Mouse (Mus musculus): ENCODE measurements around the gene Cdc37l1. TPM values are rescaled to one million over a fixed set of nuclear protein-coding genes. Genes with fewer than 3 reads are reported as not detected.
"Not testable (repeated sequence)": the region's sequence is repeated elsewhere in the genome, so short reads cannot be mapped to it uniquely, and the experiment has no call there.

Gene Cdc37l1
- polyA plus RNA-seq, 1 experiment from 2014 or later: 18.1 TPM

DNA sequence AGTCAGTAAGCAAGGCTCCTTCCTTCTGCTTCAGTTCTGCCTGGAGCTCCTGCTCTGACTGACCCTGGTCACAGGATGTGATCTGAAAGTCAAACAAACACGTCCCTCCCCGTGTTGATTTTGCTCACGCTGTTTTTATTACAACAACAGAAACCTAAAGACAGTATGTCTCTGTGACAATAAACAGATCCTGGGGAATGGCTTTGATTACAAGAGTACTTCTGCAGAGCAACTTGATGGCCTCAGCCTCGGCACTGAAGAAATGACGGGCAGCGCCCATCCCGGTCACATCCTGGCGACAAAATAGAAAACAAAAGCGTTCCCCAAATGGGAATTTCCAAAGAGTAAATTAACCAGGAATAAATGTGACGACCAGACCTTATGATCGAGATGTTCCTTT is 19.9 kb upstream of the Cdc37l1 start:
- no peak overlapping the region for H3K9ac ChIP-seq
- H3K9me3 ChIP-seq (replicated peaks): no peaks in the 10 kb centered on the region
- no peak overlapping the region for H3K4me3 ChIP-seq
- no peak for ATAC-seq
- H3K27ac ChIP-seq: no peak overlapping the region
- peaks cover 18% of the 10 kb centered on the region for H3K27me3 ChIP-seq (replicated peaks)
- H3K4me2 ChIP-seq: no peak overlapping the region
- 68% methylated on average over 11 of the region's 11 CpGs for WGBS (ENCODE audit: insufficient replicate concordance)
- H3K36me3 ChIP-seq: no peaks in the 10 kb centered on the region
- H3K4me1 ChIP-seq: peaks cover 4% of the 10 kb centered on the region; the same call in 1 of the 2 replicates

GRCm38 (mm10) chr19:28974862-28975611 is 15.1 kb upstream of the Cdc37l1 start:
- ATAC-seq: peak; percentile 54; the same call in 1 of the 2 replicates
- Histone ChIP-seq H3K27me3 (replicated peaks) (peaks cover 18% of the 10 kb centered on the region), H3K9me3 (replicated peaks) (no peaks in the 10 kb centered on the region), H3K27ac (no peak overlapping the region), H3K4me2 (peak overlapping the region; percentile 68), H3K4me1 (peaks cover 5% of the 10 kb centered on the region; the same call in 1 of the 2 replicates), H3K9ac (0 out of 2 replicates have a peak overlapping the region, but pooled peaks have one; percentile 40), H3K36me3 (no peaks in the 10 kb centered on the region), H3K4me3 (peak overlapping the region; percentile 43)
- WGBS (ENCODE audit: insufficient replicate concordance): 15% methylated on average over 35 of the region's 35 CpGs

DNA sequence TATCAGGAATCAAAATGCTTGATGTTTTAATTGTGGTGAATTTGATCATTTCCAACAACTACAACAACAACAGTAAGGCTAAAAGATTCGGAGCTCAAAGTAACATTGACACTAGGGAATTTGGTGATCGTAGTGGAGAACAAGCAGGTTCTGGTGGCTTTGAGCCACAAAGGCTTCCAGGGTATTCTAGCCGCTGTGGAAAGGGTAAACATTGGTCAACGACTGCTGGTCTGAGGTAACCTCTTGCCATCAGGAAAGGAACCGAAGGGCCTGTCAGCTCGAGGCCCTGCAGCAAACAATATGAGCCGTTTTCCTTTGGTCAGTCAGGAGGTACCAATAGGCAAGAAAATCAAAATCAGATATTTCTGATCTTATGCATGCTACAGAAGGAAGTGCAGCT is 7.5 kb upstream of the Cdc37l1 start:
- ATAC-seq: no peak
- H3K27me3 ChIP-seq (replicated peaks): peaks cover 10% of the 10 kb centered on the region; the same call in 1 of the 2 replicates
- no peaks in the 10 kb centered on the region for H3K4me1 ChIP-seq
- H3K9ac ChIP-seq: no peak overlapping the region
- H3K4me2 ChIP-seq: no peak overlapping the region
- no peaks in the 10 kb centered on the region for H3K9me3 ChIP-seq (replicated peaks)
- 54% methylated on average over 7 of the region's 7 CpGs for WGBS (ENCODE audit: insufficient replicate concordance)
- H3K36me3 ChIP-seq: no peaks in the 10 kb centered on the region
- no peak overlapping the region for H3K27ac ChIP-seq
- H3K4me3 ChIP-seq: no peak overlapping the region

DNA sequence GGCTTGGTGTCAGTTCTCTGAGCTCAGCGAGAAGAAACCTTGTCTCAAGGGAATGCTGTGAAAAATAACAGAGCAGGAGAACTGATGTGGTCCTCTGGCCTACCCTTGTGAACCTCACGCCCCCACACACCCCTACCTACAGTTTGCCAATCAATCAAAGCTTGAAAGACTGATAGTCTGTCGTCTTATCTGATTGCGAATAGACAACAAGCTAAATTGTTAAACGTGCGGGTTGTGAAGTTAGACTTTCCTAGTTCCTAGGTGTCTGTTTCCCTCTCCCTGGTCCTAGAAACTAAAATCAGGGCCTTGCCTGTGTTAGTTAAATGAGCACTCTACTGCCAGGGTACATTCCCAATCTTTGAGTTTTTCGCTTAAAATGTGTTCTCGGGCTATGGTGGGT is 637 bp upstream of the Cdc37l1 start:
- 44% methylated on average over 8 of the region's 8 CpGs for WGBS (ENCODE audit: insufficient replicate concordance)
- H3K36me3 ChIP-seq: peaks cover 18% of the 10 kb centered on the region
- peak overlapping the region; percentile 93 for H3K4me3 ChIP-seq
- H3K9ac ChIP-seq: peak overlapping the region; percentile 95
- H3K9me3 ChIP-seq (replicated peaks): no peaks in the 10 kb centered on the region
- H3K27me3 ChIP-seq (replicated peaks): peaks cover 10% of the 10 kb centered on the region; the same call in 1 of the 2 replicates
- peaks cover 15% of the 10 kb centered on the region for H3K4me1 ChIP-seq
- ATAC-seq: no peak
- H3K4me2 ChIP-seq: peak overlapping the region; percentile 93
- H3K27ac ChIP-seq: peak overlapping the region; percentile 83; the same call in 1 of the 2 replicates

DNA sequence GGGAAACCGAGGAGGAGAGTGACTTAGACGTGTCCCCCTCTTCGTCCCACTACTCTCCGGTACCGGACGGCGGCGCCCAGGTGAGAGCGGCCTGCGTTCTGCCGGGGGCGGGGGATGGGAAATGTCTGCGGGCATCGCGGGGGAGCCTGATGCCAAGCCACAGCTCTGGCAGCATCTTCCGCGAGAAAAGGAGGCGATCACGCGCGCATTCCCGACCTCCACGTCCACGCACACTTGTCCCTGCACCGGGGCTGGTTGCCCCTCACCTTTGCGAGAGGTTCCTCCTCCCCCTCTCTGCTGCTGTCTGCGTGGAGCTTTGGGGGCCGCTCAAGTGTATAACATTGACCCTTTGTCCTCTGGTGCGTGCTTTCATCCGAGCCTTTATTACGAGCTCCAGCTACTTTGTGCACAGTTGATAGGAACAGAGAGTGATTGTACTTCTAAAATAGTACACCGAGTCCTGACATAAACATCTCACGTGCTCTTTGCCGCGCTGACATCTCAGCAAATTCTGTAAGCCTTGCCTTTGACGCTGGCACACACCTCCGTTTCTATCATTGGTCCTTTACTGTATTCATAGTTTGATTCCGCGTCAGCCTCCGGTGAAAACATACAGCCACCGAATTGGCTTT is 554 bp downstream of the Cdc37l1 start:
- Histone ChIP-seq H3K4me2 (peak overlapping the region; percentile 93), H3K9ac (peak overlapping the region; percentile 95), H3K4me1 (peaks cover 15% of the 10 kb centered on the region), H3K36me3 (peaks cover 30% of the 10 kb centered on the region), H3K4me3 (peak overlapping the region; percentile 93), H3K9me3 (replicated peaks) (no peaks in the 10 kb centered on the region), H3K27me3 (replicated peaks) (peaks cover 10% of the 10 kb centered on the region; the same call in 1 of the 2 replicates), H3K27ac (peak overlapping the region; percentile 83)
- WGBS (ENCODE audit: insufficient replicate concordance): under 1% methylated on average over 37 of the region's 41 CpGs
- peak; percentile 70 for ATAC-seq

GRCm38 (mm10) chr19:28991391-28991790 is 1.2 kb downstream of the Cdc37l1 start:
- H3K4me3 ChIP-seq: peak overlapping the region; percentile 93
- H3K9ac ChIP-seq: peak overlapping the region; percentile 95
- peak overlapping the region; percentile 93 for H3K4me2 ChIP-seq
- peaks cover 37% of the 10 kb centered on the region for H3K36me3 ChIP-seq
- peak overlapping the region; percentile 83; the same call in 1 of the 2 replicates for H3K27ac ChIP-seq
- H3K27me3 ChIP-seq (replicated peaks): peaks cover 9% of the 10 kb centered on the region; the same call in 1 of the 2 replicates
- ATAC-seq: no peak
- H3K9me3 ChIP-seq (replicated peaks): no peaks in the 10 kb centered on the region
- peaks cover 15% of the 10 kb centered on the region for H3K4me1 ChIP-seq
- 54% methylated on average over 5 of the region's 5 CpGs for WGBS (ENCODE audit: insufficient replicate concordance)

GRCm38 (mm10) chr19:28994870-28995269 is 4.7 kb downstream of the Cdc37l1 start:
- Histone ChIP-seq H3K4me3 (no peak overlapping the region), H3K36me3 (peaks cover 54% of the 10 kb centered on the region), H3K9ac (no peak overlapping the region), H3K4me2 (no peak overlapping the region), H3K27me3 (replicated peaks) (no peaks in the 10 kb centered on the region), H3K4me1 (peaks cover 9% of the 10 kb centered on the region), H3K9me3 (replicated peaks) (no peaks in the 10 kb centered on the region), H3K27ac (no peak overlapping the region)
- WGBS (ENCODE audit: insufficient replicate concordance): 87% methylated on average over 7 of the region's 7 CpGs
- no peak for ATAC-seq

DNA sequence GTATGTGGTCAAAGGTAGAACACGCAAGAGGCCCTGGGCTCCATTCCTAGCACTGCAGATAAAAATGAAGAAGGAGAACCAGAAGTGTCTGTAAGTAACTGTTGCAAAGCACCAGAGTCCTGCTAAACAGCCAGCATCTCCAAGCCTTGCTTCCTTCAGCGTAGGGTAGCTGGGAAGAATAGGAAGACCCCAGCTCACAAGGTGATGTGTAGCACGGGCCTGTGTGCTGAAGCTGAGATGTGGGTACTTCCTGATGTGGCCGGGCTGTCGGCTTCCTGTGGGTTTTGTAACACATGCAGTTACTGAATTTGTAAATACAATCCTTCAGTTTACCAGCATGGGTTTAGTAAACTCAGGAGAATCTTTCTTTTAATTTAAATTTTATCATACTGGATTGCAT is 5.2 kb downstream of the Cdc37l1 start:
- H3K4me1 ChIP-seq: peaks cover 9% of the 10 kb centered on the region
- ATAC-seq: no peak
- no peak overlapping the region for H3K9ac ChIP-seq
- H3K36me3 ChIP-seq: peaks cover 59% of the 10 kb centered on the region
- no peaks in the 10 kb centered on the region for H3K9me3 ChIP-seq (replicated peaks)
- no peaks in the 10 kb centered on the region for H3K27me3 ChIP-seq (replicated peaks)
- no peak overlapping the region for H3K4me2 ChIP-seq
- no peak overlapping the region for H3K4me3 ChIP-seq
- WGBS (ENCODE audit: insufficient replicate concordance): 58% methylated on average over 5 of the region's 5 CpGs
- no peak overlapping the region for H3K27ac ChIP-seq

DNA sequence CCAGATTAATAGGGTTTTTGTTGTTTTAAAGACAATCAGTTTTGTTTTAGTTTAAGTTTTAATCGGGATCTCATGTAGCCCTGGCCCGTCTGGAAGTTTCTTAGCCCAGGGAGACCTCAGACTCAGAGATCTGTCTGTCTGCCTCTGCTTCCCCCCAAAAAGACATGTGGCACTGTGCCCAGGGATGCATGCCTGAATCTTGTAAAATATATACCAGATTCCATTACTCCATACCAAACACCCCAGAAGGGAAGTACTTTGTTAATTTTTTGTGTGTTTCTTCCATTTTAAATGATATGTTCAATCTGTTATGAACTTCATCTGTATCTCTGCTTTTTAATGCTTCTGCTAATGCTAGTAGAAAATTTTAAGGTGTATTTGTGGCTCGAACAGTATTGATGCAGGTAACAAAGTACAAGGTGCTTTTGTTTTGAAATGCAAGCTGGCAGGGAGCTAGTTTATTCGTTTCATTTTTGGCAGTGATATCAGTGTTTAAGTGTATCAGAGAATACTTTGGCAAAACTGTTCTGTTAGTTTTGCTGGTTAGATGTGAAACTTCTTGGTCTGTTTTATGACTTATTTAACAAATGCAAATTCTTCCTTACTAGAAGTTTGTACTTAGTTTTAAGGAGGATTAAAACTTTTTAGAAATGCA is 8.0 kb downstream of the Cdc37l1 start:
- Histone ChIP-seq H3K36me3 (peaks cover 79% of the 10 kb centered on the region), H3K4me3 (no peak overlapping the region), H3K9me3 (replicated peaks) (no peaks in the 10 kb centered on the region), H3K4me2 (no peak overlapping the region), H3K4me1 (no peaks in the 10 kb centered on the region), H3K27ac (no peak overlapping the region), H3K9ac (no peak overlapping the region), H3K27me3 (replicated peaks) (no peaks in the 10 kb centered on the region)
- no peak for ATAC-seq
- 78% methylated on average over 4 of the region's 4 CpGs for WGBS (ENCODE audit: insufficient replicate concordance)

- not testable (repeated sequence) for H3K27ac ChIP-seq; H3K27me3 ChIP-seq (replicated peaks); H3K4me2 ChIP-seq; H3K4me3 ChIP-seq; H3K9me3 ChIP-seq (replicated peaks); ATAC-seq; H3K9ac ChIP-seq; H3K4me1 ChIP-seq
- peaks cover 66% of the 10 kb centered on the region for H3K36me3 ChIP-seq
- 93% methylated on average over 16 of the region's 16 CpGs for WGBS (ENCODE audit: insufficient replicate concordance)
These were observed 10.2 kb downstream of the Cdc37l1 start for GRCm38 (mm10) chr19:29000321-29000720.

GRCm38 (mm10) chr19:29008069-29008706 is 18.0 kb downstream of the Cdc37l1 start:
- WGBS (ENCODE audit: insufficient replicate concordance): 81% methylated on average over 3 of the region's 3 CpGs
- no peaks in the 10 kb centered on the region for H3K4me1 ChIP-seq
- no peak for ATAC-seq
- H3K27ac ChIP-seq: no peak overlapping the region
- H3K36me3 ChIP-seq: peaks cover 61% of the 10 kb centered on the region
- no peak overlapping the region for H3K9ac ChIP-seq
- H3K27me3 ChIP-seq (replicated peaks): no peaks in the 10 kb centered on the region
- H3K4me2 ChIP-seq: no peak overlapping the region
- H3K9me3 ChIP-seq (replicated peaks): no peaks in the 10 kb centered on the region
- no peak overlapping the region for H3K4me3 ChIP-seq

All from liver, embryonic 12.5 days (tissue).